Mouse (Mus musculus) megakaryocyte, adult 5-6 weeks (primary cell): Measurements from ENCODE around the gene Edf1. TPM values are rescaled to one million over a fixed set of nuclear protein-coding genes. Genes with fewer than 3 reads are reported as not detected.
A peak's percentile ranks its signal among the peaks of the same experiment; 100 is the strongest.

ENCODE experiments used
- ATAC-seq: 2 replicates; pipeline ENCODE4 v1.8.0; 2016; ENCODE audit warnings: mild to moderate bottlenecking, inconsistent platforms; ENCODE audit not compliant: poor library complexity, severe bottlenecking
- total RNA-seq, 2 experiments: library from RNA; stranded (forward) in 1 of 2; stranded (reverse) in 1 of 2; fragments of 153-499, 151-499 nt in 1 of 2; fragments of 221-1000, 200-1000 nt in 1 of 2; gene quantifications; 2 replicates each; pipeline versions ENCODE4 v1.2.3 to v1.2.4; 2015 to 2017

The Edf1 gene
- total RNA-seq, 2 experiments from 2014 or later, result 133 to 171 TPM

DNA sequence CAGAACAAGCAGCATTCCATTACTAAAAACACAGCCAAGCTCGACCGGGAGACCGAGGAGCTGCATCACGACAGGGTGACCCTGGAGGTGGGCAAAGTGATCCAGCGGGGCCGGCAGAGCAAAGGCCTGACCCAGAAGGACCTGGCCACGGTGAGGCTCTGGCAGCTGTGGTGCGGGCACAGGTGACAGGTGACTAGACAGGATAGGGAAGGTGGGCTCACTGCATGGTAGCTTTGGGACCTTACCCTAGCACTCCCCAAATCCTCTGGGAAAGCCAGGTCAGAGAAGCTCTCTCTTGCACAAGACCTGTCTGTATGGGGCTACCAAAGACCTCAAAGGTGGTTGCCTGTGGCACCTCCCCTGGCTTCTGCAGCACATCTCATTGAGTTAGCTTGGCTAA is 2.9 kb downstream of the Edf1 start:
- no peak for ATAC-seq

- no peak for ATAC-seq
Observed at GRCm38 (mm10) chr2:25561946-25562345, 4.3 kb downstream of the Edf1 start.

DNA sequence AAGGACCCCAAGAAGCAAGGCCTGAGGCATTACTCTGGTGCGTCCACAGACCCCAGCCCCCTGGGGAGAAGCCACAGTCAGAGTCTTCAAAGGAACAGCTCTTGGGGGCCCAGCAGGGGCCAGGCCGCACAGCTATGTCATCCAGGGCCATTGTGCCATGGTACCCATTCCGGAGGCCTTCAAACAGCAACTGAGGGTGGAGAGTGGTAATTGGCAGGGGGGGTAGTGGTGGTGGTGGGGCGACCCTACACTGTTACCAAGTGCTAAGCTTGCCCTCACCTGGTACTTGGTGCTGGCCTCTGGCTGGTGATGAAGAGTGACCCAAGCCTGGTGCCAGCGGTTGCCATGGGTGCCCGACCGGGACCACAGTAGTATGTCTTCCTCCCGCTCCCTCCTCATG is 8.1 kb downstream of the Edf1 start:
- no peak for ATAC-seq

GRCm38 (mm10) chr2:25566558-25566957 is 8.9 kb downstream of the Edf1 start:
- no peak for ATAC-seq

- no peak for ATAC-seq
Observed at GRCm38 (mm10) chr2:25568473-25569019, 10.9 kb downstream of the Edf1 start.

- no peak for ATAC-seq
Observed at GRCm38 (mm10) chr2:25569323-25569722, 11.7 kb downstream of the Edf1 start.

DNA sequence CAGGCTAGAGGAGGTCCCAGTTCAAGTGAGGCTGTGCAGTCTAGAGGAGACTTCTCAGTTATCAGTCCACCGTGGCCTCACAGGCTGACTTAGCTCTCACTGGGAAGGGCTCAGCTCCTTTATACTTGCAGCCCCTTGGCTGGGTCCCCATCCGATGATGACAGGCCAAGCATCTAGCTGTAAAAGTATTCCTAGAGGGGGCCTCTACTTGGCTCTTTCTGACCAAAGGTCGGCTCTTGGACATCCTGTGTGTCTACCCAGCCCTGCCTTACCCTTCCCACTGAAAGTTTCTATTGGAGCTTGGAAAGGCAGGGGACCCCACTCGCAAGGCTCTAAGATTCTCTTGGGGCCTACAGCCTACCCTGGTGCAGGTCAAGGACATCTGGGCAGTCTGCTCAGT is 13.6 kb downstream of the Edf1 start:
- ATAC-seq, result no peak

DNA sequence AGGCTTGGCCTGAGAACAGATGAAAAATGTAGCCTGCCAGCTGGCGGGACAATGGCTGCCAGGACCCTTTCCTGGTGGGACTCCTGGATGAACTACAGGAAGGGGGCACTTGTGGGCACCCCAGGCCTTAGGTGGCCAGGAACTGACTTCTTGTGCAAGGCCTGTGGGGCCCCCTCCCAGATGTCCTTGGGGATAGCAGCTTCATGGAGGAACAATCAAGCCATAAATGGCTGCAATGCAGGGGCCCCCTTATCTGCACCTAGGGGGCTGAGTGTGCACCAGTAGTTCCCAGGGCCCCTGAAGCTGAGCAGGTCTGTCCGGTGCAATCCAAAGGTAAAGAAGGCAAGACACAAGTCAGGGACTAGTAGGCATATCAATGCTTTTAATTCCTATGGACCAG is 15.4 kb downstream of the Edf1 start:
- ATAC-seq, result no peak

- ATAC-seq, result no peak
Observed at GRCm38 (mm10) chr2:25574136-25574535, 16.5 kb downstream of the Edf1 start.

DNA sequence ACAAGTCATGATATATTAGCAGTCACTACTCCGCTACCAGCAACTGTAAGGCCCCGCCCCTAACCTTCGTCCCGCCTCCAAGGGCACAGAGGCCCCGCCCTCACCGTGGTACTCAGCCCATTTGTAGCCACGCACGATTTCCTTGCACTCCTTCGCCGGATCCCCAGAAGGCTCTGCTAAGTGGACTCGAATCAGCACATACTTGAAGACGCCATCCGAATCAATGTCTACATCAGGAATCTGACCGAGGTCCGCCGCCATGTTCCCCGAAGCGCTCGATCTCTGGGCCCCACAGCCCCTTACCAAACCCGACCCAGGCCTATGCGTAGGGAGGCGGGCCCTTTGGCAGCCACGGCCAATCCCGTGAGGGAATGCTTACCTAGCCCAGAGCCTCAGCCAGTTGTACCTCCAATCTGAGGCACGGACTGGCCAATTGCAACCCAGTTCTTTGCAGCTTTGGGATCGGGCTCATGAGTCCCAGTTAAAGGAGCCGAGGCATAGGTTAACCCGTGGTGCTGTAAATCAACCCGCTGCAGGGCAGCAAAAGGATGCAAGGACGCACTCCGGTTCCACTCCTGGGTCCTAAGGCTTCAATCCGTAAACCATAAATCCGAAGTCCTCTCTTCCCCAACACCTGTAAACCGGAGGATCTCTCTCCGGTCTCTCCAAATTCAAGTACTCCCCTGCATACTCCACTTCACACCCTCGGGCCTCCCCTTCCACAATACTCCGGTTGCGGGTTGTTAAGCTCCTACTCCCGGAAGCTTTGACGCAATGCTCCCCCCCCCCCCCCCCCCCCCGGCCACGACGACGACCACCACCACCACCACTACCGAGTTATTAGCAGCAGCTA is 17.2 kb downstream of the Edf1 start, which contains the start of the genes Mamdc4 and Phpt1:
TSS of gene Mamdc4 (minus strand) at position 267 of the 853 bp plus-strand sequence.
TSS of gene Phpt1 (minus strand) at position 646 of the 853 bp plus-strand sequence.
- ATAC-seq, result peak; percentile 93

GRCm38 (mm10) chr2:25575432-25576027 is 17.9 kb downstream of the Edf1 start:
- 0 out of 2 replicates have a peak, but pooled peaks have one; percentile 12 for ATAC-seq

DNA sequence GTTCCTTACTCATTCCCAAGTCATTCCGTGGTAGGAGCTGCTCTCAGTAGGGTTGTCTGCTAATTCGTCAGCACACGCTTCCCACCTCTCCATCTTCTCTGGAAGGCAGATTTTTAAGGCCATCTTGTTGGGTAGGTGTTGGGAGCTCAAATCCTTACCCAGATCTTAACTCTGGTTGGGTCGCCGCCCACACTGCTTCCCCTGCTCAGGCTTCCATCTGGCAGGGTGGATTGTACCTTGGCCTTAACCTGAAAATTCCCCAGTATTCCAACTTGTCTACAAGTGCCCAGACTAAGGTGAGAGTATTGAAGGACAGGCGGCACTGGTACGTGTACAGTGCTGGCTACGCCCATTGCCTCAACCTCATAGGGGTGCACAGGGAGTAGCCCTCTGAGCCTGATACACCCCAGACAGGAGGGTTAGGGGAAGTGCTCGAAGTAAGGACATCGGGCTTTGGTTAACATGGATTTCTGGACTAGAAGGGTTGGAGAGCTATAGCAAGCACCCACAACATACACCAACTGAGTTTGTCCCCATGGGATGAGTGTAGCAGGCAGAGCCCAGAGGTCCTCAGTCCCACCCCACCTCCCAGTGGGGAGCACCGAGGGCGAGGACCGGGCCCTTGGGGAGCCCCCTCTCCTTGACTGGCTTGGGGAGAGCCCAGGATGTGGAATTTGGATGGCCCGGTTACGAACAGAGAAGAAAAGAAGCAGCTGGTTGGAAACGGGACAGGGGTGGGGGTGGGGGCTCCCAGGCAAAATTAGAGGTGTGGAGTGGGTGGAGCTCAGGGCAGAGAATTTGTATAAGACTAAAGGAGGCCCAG is 18.6 kb downstream of the Edf1 start:
- no peak for ATAC-seq

GRCm38 (mm10) chr2:25576965-25577891 is 19.6 kb downstream of the Edf1 start:
- no peak for ATAC-seq

GRCm38 (mm10) chr2:25577951-25578795 is 20.5 kb downstream of the Edf1 start:
- ATAC-seq, result no peak

DNA sequence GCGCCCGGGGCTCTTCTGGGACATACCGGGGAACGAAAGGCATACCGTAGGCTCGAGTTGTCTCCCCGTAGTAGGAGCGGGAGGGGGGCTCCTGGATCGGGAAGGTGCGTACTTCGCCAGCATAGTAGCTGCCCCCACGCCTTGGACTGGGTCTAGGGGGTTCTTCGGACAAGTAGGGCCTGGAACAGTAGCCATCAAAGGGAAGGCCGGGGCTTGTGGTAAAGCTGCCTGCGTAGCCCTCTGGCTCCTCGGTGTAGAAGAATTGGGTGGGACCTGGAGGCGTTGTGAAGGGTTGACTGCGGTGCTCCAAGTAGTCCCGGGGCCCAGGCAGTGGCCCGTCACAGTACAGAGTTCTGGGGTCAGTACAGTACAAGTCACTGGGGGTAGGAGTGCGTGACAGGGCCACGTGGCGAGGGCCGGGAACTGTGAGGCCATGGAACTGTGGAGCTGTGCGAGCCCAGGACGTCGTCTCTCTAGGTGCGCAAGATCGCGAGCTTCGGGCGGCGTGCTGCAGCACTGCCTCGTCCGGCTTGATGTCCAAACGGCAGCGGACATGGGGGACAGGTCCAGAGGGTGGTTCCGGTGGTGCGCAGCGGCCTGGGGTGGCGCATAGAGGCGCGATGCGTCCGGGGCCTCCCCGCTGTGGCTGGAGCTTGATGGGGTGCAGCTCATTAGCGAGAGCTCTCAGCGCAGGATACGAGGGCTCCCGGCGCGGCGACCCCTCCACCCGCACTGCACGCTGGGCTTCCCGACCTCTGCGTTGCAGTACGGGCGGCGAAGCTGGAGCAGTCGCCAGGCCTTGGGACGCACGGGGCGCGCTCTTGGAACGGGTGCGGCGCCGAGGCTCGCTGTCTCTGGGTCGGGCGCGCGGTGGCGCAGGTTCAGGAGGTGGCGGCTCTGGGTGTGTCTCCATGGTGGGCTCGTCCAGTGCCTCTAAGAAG is 21.4 kb downstream of the Edf1 start:
- ATAC-seq, result no peak

DNA sequence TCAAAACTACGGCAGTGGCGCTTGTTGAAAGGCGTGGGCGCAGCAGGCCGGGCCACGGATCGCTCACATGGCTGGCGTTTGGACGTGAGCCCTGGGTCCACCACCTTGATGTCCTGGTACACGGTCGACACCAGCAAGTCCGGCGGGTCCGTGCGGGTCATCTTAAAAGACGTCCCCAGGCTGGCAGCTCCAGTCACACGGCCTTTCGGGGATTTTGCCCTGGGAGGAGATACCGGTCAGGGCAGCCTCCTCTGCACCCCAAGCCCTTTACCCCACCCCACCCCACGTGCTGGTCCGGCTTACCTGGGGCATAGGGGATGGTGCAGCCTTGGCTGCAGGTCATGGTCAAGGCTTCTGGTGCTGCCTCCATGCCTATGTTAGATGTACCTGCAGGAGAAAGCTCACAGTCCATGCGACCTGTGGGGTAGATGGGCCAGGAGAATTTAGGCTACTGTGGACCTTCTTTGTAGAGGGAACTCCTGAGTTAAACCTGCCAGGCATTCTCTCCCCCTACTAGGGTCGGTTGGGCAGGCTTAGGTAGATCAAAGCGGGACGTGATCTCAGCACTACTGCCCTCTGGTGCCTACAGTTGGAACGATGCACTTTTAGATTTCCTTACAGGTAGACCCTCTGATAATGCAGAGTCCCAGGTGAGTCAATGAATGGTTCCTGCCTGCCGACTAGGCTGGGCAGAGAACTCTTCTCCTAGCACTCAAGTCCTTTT is 22.3 kb downstream of the Edf1 start:
- no peak for ATAC-seq

GRCm38 (mm10) chr2:25580621-25581101 is 23.0 kb downstream of the Edf1 start:
- no peak for ATAC-seq
